Mouse (Mus musculus) C2C12 (cell line): ENCODE data around the gene Tctex1d1. TPM values are rescaled to one million over a fixed set of nuclear protein-coding genes. Genes with fewer than 3 reads are reported as not detected.

Source experiments
- H3K27me3 ChIP-seq: one replicate; pipeline ENCODE4 v1.6.1; 2011; ENCODE audit not compliant: control insufficient read depth, insufficient read depth, insufficient read length
- H3K36me3 ChIP-seq: one replicate; pipeline ENCODE4 v1.6.1; 2011; ENCODE audit not compliant: control insufficient read depth, insufficient read depth
- H3K4me3 ChIP-seq: one replicate; pipeline ENCODE4 v1.5.1; 2011; ENCODE audit warnings: mild to moderate bottlenecking, control low read depth; ENCODE audit not compliant: poor library complexity, insufficient read depth, severe bottlenecking
- H3K79me2 ChIP-seq: one replicate; pipeline ENCODE4 v1.6.1; 2011; ENCODE audit not compliant: control insufficient read depth, insufficient read depth
- H3K79me3 ChIP-seq: one replicate; pipeline ENCODE4 v1.6.1; 2011; ENCODE audit warnings: low read depth, control low read depth
- H3ac ChIP-seq: one replicate; pipeline ENCODE3; 2011; ENCODE audit warnings: low read depth; ENCODE audit not compliant: control insufficient read depth, insufficient read length
- CEBPB ChIP-seq: IDR thresholded peaks from one replicate; pipeline ENCODE4 v1.6.1; 2011; ENCODE audit warnings: low read depth, mild to moderate bottlenecking, control low read depth, moderate library complexity
- CTCF ChIP-seq: IDR thresholded peaks from one replicate; pipeline ENCODE4 v1.5.1; 2011; ENCODE audit not compliant: control insufficient read depth, insufficient read depth, insufficient read length
- FOSL1 ChIP-seq: IDR thresholded peaks from one replicate; pipeline ENCODE4 v1.8.0; 2011; ENCODE audit warnings: mild to moderate bottlenecking, low read length; ENCODE audit not compliant: poor library complexity, insufficient read depth, severe bottlenecking
- MAX ChIP-seq: IDR thresholded peaks from one replicate; pipeline ENCODE4 v1.6.1; 2011; ENCODE audit warnings: mild to moderate bottlenecking, control low read depth
- MYOD1 ChIP-seq: IDR thresholded peaks from one replicate; pipeline ENCODE4 v1.6.1; 2011; ENCODE audit warnings: low read depth; ENCODE audit not compliant: control insufficient read depth, insufficient read length
- MYOG ChIP-seq: IDR thresholded peaks from one replicate; pipeline ENCODE4 v1.6.1; 2011; ENCODE audit not compliant: control insufficient read depth, insufficient read length; ENCODE audit errors: extremely low read depth
- USF1 ChIP-seq: IDR thresholded peaks from one replicate; pipeline ENCODE4 v1.6.1; 2011; ENCODE audit warnings: low read depth, mild to moderate bottlenecking, control low read depth, moderate library complexity
- polyA plus RNA-seq: library from polyadenylated mRNA; unstranded; fragments of >200 nt; fragmentation: generic; extraction: Trizol; gene quantifications from one replicate; pipeline ENCODE4 v1.2.1, GENCODE M21; 2012; ENCODE audit warnings: missing spikeins

The Tctex1d1 gene
- polyA plus RNA-seq, 1 experiment = not detected

DNA sequence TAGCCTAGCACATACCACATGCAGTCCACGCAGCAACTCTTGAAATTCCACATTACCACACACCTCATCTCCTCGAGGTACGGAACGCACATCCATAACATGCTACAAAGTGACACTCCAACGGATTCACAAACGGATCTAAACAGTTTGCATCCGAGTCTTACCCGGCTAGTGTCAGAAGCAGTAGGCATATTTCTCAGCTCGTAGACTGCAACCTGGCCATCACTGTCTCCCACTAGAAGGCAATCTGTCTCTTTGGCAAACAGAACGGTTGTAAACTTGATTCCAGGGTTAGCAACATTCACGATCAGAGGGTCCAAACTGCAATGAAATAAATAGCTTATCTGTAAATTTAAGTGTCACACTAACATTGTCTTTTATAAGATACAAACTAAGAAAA lies 69.6 kb downstream of the Tctex1d1 start:
- Histone ChIP-seq H3ac (no peak overlapping the region), H3K36me3 (no peaks in the 10 kb centered on the region), H3K79me3 (no peaks in the 10 kb centered on the region), H3K79me2 (no peaks in the 10 kb centered on the region), H3K27me3 (no peaks in the 10 kb centered on the region), H3K4me3 (no peak overlapping the region)
- TF ChIP-seq CTCF (no peak), CEBPB (no peak), FOSL1 (no peak), USF1 (no peak), MYOG (no peak), MAX (no peak), MYOD1 (no peak)

Other genes with a start within 250 kb of the Tctex1d1 start
- gene Sgip1, start 237.3 kb upstream of the Tctex1d1 start, polyA plus RNA-seq = 0.07 TPM
- gene Insl5, start 48.2 kb downstream of the Tctex1d1 start, polyA plus RNA-seq = not detected
- gene Mier1, start 135.8 kb downstream of the Tctex1d1 start, polyA plus RNA-seq = 7.4 TPM
- gene Wdr78, start 135.9 kb downstream of the Tctex1d1 start, polyA plus RNA-seq = 0.36 TPM
- 4.8 TPM for gene Slc35d1, start 236.6 kb downstream of the Tctex1d1 start, polyA plus RNA-seq